Mouse (Mus musculus) MEL (cell line): ENCODE data around the gene Gm42791.

ENCODE experiments used
- TAL1 ChIP-seq: IDR thresholded peaks from 2 replicates; pipeline ENCODE4 v1.6.1; 2012; ENCODE audit warnings: mild to moderate bottlenecking, inconsistent platforms, low read length, moderate library complexity, mixed read lengths
- ZNF384 ChIP-seq: IDR thresholded peaks from 2 replicates; pipeline ENCODE4 v1.6.1; 2012; ENCODE audit warnings: low read depth, mild to moderate bottlenecking, inconsistent platforms, low read length, improper control_type of control experiment

DNA sequence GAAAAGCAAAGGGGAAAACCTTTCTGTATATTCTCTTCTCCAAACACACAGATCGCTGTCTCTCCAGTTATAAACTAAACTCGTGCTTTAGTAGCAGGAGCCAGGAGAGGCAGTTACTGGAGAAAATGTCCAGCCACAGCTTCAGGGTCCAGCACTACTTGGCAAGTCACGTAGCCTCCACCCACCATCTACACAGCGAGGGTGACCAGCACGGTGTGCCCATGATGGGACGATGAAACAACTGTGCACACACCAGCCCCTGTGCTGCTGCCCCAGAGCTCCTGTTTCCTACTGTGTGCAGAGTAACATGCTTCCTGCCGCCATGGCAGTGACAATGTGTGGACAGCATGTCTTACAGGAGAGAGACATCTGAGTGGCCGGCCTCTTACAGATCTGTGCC lies 121.8 kb downstream of the Gm42791 start:
- no peak for TF ChIP-seq ZNF384
- TF ChIP-seq TAL1: no peak
